In the genomic region with DNA sequence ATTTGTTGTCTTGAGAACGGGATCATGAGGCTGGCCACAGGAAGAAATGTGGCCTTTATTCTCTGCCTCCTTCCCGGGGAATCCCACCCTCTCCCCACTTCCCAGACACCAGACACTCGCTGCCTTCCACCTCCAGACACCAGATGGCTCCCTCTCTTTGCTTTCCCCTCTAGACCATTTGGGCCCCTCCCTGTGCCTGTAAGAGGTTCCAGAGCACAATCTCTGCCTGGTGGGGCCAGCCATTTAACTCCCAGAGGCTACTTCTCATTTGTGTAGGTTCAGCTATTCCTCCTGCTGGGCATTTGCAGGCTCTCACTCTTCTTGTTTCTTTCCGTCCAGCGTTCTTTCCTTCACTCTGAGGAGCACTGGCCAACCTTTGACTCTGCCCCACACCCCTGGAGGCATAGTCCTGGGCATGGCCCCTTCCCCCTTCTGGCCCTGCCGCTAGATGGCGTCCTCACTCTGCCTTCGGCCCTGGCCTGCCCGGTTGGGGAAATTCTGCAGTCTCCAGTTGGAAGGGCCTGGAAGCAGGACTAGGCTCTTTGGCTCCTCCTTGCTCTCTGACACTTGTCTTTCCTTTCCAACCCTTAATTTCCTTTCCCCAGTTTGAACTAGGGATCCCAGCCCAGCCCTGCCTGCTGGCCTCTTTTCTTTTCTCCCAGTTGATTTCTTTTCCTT, we compare ENCODE assay signal across 8 mouse cellular contexts. TPM values are rescaled to one million over a fixed set of nuclear protein-coding genes. Genes with fewer than 3 reads are reported as not detected.
DNase-seq lines count a peak whose midpoint lies in the region; ATAC-seq and TF ChIP-seq lines count a peak whose summit lies in the region.

No protein-coding gene starts in this region.

- H3K4me1 ChIP-seq in kidney, embryonic 14.5 days (ENCODE audit: control insufficient read depth, insufficient read depth, low read length), result peaks cover 4% of the 10 kb centered on the region; the same call in 1 of the 2 replicates
- H3K4me1 ChIP-seq in embryonic facial prominence, embryonic 14.5 days (ENCODE audit: control insufficient read depth, insufficient read depth, low read length), result no peaks in the 10 kb centered on the region
- no peaks in the 10 kb centered on the region for H3K4me1 ChIP-seq in lung, adult 2 months (ENCODE audit: control insufficient read depth, insufficient read depth, low read length)

- TF ChIP-seq CTCF in lung, adult 2 months (IDR thresholded peaks at IDR 0.05; ENCODE audit: insufficient read depth, low read length), result peak; percentile 60

- peaks cover 52% of the 10 kb centered on the region for H3K27me3 ChIP-seq in kidney, embryonic 14.5 days (ENCODE audit: control insufficient read depth, insufficient read depth, low read length)
- H3K27me3 ChIP-seq in embryonic facial prominence, embryonic 14.5 days (replicated peaks; ENCODE audit: control insufficient read depth, insufficient read depth, low read length), result peaks cover 48% of the 10 kb centered on the region

- WGBS in kidney, embryonic 14.5 days, result 1% methylated on average over 9 of the region's 9 CpGs
- 4% methylated on average over 9 of the region's 9 CpGs for WGBS in embryonic facial prominence, embryonic 14.5 days
- 3% methylated on average over 9 of the region's 9 CpGs for WGBS in lung, adult 2 months

- no peak overlapping the region for H3K9ac ChIP-seq in kidney, embryonic 14.5 days (ENCODE audit: low read depth, low read length)
- H3K9ac ChIP-seq in embryonic facial prominence, embryonic 14.5 days (ENCODE audit: low read depth, low read length), result no peak overlapping the region

- H3K9me3 ChIP-seq in kidney, embryonic 14.5 days (ENCODE audit: control insufficient read depth, low read length), result no peaks in the 10 kb centered on the region
- H3K9me3 ChIP-seq in embryonic facial prominence, embryonic 14.5 days (ENCODE audit: control insufficient read depth, low read length), result no peaks in the 10 kb centered on the region

- no peaks in the 10 kb centered on the region for H3K36me3 ChIP-seq in kidney, embryonic 14.5 days (ENCODE audit: control insufficient read depth, insufficient read depth, low read length)
- no peaks in the 10 kb centered on the region for H3K36me3 ChIP-seq in embryonic facial prominence, embryonic 14.5 days (ENCODE audit: control insufficient read depth, insufficient read depth, low read length)

- H3K27ac ChIP-seq in kidney, embryonic 14.5 days (ENCODE audit: low read depth, low read length), result no peak overlapping the region
- H3K27ac ChIP-seq in embryonic facial prominence, embryonic 14.5 days (replicated peaks; ENCODE audit: low read depth, low read length), result no peak overlapping the region

- H3K4me3 ChIP-seq in kidney, embryonic 14.5 days (ENCODE audit: low read length), result no peak overlapping the region
- H3K4me3 ChIP-seq in embryonic facial prominence, embryonic 14.5 days (ENCODE audit: low read depth, low read length), result no peak overlapping the region
- no peak overlapping the region for H3K4me3 ChIP-seq in lung, adult 2 months (replicated peaks; ENCODE audit: extremely low read depth, low read depth, low read length)

- H3K4me2 ChIP-seq in kidney, embryonic 14.5 days (replicated peaks; ENCODE audit: low read depth, low read length), result no peak overlapping the region
- H3K4me2 ChIP-seq in embryonic facial prominence, embryonic 14.5 days (ENCODE audit: low read depth, low read length), result no peak overlapping the region

- ATAC-seq in kidney, embryonic 14.5 days (ENCODE audit: low FRiP score, low TSS enrichment), result no peak
- 0 out of 2 replicates have a peak, but pooled peaks have one; percentile 51 for ATAC-seq in embryonic facial prominence, embryonic 14.5 days (ENCODE audit: low read depth)
- no peak for ATAC-seq in megakaryocyte, adult 5-6 weeks (ENCODE audit: poor library complexity, severe bottlenecking)

- no peak for TF ChIP-seq POLR2A in lung, adult 2 months (IDR thresholded peaks at IDR 0.05; ENCODE audit: borderline replicate concordance, extremely low read depth, low read depth, low read length)

- peak; percentile 67 for DNase-seq in kidney, adult 11 months
- peak; percentile 66 for DNase-seq in adipocyte (ENCODE audit: low spot score)
- DNase-seq in embryonic facial prominence, embryonic 14.5 days (ENCODE audit: low spot score), result no peak
- DNase-seq in kidney, adult 9 months, result peak; percentile 77
- peak; percentile 75 for DNase-seq in lung, adult 2 months
- DNase-seq in right cerebral cortex, postnatal 14 days, result peak; percentile 58

RNA-seq across cellular contexts. Expression of a gene that starts 2.6 kb away (rescaled TPM):
- 0.50 and 0.99 TPM in 2 replicates for polyA plus RNA-seq in kidney, embryonic 14.5 days (2014; fragmentation: Nextera tagmentation; extraction: Ambion mirVana)
- polyA plus RNA-seq in embryonic facial prominence, embryonic 14.5 days (2014; fragmentation: Nextera tagmentation; extraction: Ambion mirVana), result 0.47 and 0.56 TPM in 2 replicates
- 7.7 and 11.9 TPM in 2 replicates for polyA plus RNA-seq in lung, adult 2 months (2012; rRNA removed)
- not detected in 2 replicates for total RNA-seq in megakaryocyte, adult 5-6 weeks (2015)
- not detected in 2 replicates for total RNA-seq in megakaryocyte, adult 5-6 weeks (2017)
